Mouse (Mus musculus): ENCODE results near the gene Pdlim5.

Pdlim5 gene

DNA sequence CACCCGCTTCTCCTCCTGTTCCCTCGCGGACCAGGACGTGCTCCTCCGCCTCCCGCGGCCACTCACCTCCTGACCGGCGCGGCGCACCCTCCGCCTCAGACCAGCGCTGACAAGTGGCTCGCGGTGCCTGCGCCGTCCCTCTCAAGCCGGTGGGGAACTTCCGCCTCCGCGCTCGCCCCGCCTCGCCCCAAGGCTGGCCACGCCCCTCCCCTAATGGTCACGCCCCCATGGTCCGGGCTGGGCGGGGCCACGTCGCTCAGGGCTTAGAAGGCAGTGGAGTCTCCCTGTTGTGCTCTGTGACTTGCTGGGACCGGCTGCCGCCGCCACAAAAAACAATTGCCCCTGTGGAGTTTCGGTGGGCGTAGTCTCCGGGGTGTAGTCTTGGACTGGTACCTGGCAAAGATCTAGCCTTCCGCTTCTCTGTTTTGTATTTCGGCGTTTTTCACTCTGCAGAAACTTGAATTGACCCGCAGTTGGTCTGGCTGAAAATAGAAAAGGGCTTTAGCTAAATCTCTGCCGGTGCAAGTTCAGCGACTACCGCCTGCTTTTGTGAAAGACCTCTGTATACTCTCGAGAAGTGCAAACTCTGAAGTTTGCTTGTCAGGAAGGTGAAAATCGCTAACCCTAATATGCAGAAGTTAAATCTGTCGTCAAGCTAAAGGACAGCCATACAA lies at the start of gene Pdlim5:
Gene Pdlim5 (minus strand): TSS at position 177 of the 674 bp plus-strand sequence.
- TF ChIP-seq GATA4 (IDR thresholded peaks at IDR 0.05; ENCODE audit: insufficient replicate concordance, low read length): no peak; the same call in 1 of the 2 replicates

- TF ChIP-seq GATA4 (IDR thresholded peaks at IDR 0.05; ENCODE audit: insufficient replicate concordance, low read length): no peak
Observed at GRCm38 (mm10) chr3:142443710-142444043, 48.2 kb upstream of the Pdlim5 start.

- no peak for TF ChIP-seq GATA4 (IDR thresholded peaks at IDR 0.05; ENCODE audit: insufficient replicate concordance, low read length)
Observed at GRCm38 (mm10) chr3:142443006-142443709, 47.7 kb upstream of the Pdlim5 start.

DNA sequence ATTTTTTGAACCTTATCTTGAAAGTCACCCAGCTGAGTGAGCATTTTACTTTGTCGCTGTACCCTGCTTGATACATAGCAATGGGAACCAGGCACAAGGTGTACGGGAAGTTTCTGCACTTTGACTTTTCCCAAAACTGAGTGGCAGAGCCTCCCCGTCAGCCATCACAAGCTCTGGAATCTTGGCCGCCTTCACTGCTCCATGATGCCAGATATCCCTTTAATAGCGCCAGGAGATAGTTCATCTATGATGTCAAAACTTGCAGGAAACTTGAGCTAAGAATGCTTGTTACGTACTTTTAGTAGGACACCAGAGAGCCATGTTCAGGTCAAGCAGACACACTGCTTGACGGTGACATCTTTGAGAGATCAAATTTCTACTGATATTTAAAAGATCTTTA lies 46.7 kb upstream of the Pdlim5 start:
- TF ChIP-seq GATA4 (IDR thresholded peaks at IDR 0.05; ENCODE audit: insufficient replicate concordance, low read length): no peak

GRCm38 (mm10) chr3:142441142-142441541 lies 45.6 kb upstream of the Pdlim5 start:
- TF ChIP-seq GATA4 (IDR thresholded peaks at IDR 0.05; ENCODE audit: insufficient replicate concordance, low read length): no peak; the same call in 1 of the 2 replicates

- no peak for TF ChIP-seq GATA4 (IDR thresholded peaks at IDR 0.05; ENCODE audit: insufficient replicate concordance, low read length)
Observed at GRCm38 (mm10) chr3:142440191-142440590, 44.7 kb upstream of the Pdlim5 start.

GRCm38 (mm10) chr3:142439591-142440093 lies 44.1 kb upstream of the Pdlim5 start:
- no peak for TF ChIP-seq GATA4 (IDR thresholded peaks at IDR 0.05; ENCODE audit: insufficient replicate concordance, low read length)

- no peak for TF ChIP-seq GATA4 (IDR thresholded peaks at IDR 0.05; ENCODE audit: insufficient replicate concordance, low read length)
Observed at GRCm38 (mm10) chr3:142436824-142437223, 41.3 kb upstream of the Pdlim5 start.

- no peak for TF ChIP-seq GATA4 (IDR thresholded peaks at IDR 0.05; ENCODE audit: insufficient replicate concordance, low read length)
Observed at GRCm38 (mm10) chr3:142436212-142436611, 40.7 kb upstream of the Pdlim5 start.

DNA sequence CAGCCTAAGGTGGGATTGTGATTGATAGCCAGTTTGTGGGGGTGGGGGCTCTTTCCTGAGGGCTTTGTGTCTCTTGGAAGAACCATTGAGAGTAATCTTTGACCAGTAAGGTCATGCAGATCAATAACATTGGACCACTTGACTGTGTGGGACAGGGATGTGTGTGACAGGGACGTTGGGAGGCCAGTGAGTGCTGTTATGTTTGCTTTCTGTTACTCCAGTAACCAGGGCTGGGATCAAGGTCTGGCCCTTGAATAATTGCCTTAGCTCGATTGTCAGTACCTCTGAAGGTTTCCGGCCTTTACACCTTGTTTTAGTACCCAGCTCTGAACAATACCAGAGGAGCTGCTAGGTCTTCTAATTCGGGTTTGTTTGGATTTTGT lies 39.3 kb upstream of the Pdlim5 start:
- TF ChIP-seq GATA4 (IDR thresholded peaks at IDR 0.05; ENCODE audit: insufficient replicate concordance, low read length): no peak

DNA sequence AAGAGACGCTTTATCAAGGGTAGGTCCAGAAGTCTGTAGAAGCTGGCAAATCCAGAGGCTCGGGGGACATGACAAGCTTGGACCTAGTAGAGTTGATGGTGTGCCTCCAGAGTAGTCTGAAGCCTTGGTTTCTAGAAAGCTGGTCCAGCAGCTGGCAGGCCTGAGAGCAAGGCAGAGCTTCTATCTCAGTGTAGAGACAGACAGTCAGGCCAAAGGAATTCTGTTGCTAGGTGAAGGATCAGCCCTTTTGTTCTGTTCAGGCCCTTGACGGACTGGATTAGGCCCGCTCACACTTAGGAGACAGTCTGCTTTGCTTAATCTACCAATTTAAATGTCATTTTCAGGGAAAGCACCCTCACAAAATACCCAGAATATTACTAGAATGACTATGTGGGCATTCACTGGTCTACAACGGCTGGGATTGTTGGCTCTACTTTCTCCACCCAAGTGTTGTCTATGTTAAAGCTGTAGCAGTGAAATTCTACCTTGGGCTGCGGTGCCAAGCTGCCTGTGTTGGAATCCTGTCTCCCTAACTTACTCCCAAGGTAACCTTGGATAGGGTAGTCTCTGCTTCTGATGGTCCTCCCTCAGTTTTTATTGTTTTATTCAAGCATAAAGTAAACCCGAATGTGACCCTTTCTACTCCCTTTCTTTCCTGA lies 38.8 kb upstream of the Pdlim5 start:
- TF ChIP-seq GATA4 (IDR thresholded peaks at IDR 0.05; ENCODE audit: insufficient replicate concordance, low read length): no peak

DNA sequence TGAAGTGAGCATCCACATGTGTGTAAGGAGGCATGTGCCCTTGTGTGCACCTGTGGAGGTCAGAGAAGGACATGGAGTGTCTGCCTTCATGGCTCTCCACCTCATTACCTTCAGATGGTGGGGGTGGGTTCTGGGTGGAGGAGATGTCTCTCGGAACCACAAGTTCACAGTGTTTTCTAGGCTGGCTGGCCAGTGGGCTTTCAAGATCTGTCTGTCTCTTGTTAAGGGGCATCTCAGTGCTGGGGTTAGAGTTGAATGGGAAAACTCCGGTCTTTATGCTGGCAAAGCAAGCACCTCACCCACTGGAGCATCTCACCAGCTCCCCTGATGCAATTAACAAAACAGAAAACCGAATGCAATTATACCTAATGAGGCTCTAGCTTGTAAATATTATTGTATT lies 36.0 kb upstream of the Pdlim5 start:
- no peak for TF ChIP-seq GATA4 (IDR thresholded peaks at IDR 0.05; ENCODE audit: insufficient replicate concordance, low read length)

DNA sequence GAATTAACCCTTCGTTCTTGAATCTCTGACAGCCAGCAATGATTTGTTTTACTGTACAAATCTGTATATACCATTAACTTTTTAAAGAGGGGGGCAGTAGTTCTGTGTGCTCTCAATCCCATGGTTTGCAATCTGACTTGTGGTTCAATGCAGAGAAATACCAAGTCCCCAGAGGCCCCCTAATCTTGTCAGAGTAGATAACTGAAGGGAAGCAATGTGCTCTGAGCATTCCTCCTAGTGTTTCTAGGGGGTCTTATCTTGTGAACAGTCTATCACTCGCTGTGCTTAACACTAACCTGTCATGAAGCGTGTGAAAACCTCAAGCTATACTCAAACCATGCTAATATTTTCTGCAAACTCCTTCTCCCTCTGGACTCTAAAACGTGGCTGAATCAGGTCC lies 34.6 kb upstream of the Pdlim5 start:
- TF ChIP-seq GATA4 (IDR thresholded peaks at IDR 0.05; ENCODE audit: insufficient replicate concordance, low read length): no peak

DNA sequence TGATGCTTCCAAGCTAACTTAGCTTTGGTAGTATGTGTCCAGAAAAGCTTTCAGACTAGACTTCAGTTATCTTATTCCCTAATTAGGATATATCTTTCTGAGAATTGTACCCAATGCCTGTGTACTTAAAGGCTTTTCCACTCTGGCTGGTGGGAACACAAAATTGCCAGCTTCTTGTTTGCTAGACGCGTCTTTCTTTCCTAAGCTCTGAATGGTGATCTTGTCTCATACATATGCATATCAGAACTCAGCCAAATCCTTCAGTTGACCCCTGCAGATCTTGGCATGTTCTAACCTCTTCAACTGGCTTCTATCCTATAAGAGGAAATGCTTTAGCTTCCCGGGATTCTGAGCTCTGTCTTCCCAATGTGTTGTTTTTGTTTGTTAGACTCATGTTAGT lies 31.3 kb upstream of the Pdlim5 start:
- TF ChIP-seq GATA4 (IDR thresholded peaks at IDR 0.05; ENCODE audit: insufficient replicate concordance, low read length): no peak

GRCm38 (mm10) chr3:142424134-142424533 lies 28.6 kb upstream of the Pdlim5 start:
- no peak for TF ChIP-seq GATA4 (IDR thresholded peaks at IDR 0.05; ENCODE audit: insufficient replicate concordance, low read length)

DNA sequence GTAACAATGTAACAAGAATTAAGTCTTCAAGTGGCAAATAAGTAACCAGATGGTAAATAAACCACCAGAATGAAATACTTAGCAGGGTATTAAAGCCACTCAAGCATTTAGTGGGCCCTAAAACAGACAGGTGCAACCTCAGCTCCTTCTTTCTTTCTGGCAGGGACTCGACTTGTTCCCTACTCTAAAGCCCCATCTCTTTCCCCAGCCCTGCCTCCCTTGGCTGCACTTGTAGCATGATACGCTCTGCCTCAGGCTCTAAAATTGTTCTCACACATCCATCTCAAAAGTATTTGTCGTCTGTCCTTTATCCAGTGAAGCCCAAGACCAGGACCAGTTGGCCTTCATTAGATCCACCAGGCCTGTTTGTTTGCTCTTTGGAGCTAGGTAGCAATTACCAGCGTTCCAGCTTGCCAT lies 28.0 kb upstream of the Pdlim5 start:
- no peak for TF ChIP-seq GATA4 (IDR thresholded peaks at IDR 0.05; ENCODE audit: insufficient replicate concordance, low read length)
